Mouse (Mus musculus) frontal cortex, postnatal 25 days (tissue): ENCODE measurements around the gene Tmem119.

ENCODE experiments used
- DNase-seq, 2 experiments: peaks; one replicate each; pipeline ENCODE4 v3.0.0; 2022; ENCODE audit warnings: low spot score in 2 of 2

Tmem119 gene

DNA sequence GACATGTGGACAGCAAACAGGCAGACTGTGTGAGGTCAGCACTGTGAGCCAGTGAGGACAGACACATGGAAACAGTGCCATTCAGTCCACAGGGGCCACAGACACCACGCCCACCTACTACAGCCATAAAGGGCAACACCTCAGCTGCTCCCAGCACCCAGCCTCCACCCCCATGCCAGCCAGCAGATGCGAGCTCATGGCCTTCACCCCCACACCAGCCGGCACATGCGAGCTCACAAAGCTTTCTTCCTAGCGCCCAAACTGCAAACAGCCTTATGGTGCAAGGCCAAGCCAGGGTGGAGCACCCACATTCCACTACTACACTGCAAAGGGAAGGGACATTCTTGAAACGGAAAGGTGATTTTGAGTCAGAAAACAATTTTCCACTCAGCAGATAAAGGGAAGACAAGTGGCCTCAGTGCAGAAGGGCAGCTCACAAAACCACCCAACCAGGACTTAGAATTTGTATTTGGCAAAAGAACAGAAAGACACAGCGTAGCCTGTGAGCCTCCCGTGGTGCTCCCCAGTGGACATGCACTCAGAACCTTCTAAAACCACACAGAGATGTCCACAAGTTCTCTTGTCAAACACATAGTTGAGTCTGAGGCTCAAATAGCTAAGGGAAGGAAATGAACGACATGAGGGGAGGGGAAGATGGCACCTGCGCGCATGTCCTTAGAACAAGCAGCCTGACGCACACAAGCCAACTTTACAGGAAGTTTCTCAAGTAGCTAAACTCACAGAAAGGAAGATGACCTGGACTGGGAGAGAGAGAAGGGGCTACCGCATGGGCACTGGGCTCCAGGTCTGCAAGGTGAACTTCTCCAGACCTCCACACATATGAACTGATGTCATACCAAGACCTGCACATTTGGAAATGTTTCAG lies 34.4 kb downstream of the Tmem119 start:
- no peak for DNase-seq

DNA sequence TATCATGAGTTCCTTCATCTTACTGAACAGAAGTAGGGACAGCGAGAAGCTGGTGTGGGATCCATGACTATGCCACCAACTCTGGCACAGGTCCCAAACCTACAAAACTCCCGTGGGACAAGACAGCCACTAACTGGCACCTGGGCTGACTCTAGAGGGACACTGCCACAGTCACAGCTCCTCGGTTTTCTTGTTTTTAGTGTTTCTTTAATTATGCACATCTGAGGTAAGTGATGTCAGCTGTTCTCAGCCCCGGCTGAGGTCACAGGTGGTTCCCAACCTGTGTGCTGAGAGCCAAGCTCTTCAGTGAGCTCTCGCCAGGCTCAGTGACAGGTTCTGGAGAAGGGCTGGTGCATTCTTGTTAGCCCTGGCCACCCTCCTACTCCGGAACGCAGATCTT lies 35.9 kb downstream of the Tmem119 start:
- DNase-seq: no peak

DNA sequence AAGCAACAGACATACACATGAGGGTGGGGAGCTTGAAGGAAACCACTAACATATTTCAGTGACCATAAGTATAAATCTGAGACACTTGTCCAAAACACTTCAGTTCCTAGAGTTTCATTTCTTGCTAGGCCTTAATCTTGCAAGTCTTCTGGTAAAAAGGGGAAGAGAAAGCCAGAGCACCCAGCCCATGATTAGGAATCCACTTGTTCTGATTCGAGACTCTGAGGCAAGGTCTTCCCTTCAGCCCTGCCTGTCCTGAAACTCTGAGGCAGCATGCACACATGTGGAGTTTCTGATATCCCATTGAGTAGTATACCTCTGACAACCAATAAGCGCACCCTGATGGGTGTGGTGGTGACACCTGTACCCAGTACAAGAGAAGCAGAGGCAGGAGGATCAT lies 38.7 kb downstream of the Tmem119 start:
- no peak for DNase-seq

DNA sequence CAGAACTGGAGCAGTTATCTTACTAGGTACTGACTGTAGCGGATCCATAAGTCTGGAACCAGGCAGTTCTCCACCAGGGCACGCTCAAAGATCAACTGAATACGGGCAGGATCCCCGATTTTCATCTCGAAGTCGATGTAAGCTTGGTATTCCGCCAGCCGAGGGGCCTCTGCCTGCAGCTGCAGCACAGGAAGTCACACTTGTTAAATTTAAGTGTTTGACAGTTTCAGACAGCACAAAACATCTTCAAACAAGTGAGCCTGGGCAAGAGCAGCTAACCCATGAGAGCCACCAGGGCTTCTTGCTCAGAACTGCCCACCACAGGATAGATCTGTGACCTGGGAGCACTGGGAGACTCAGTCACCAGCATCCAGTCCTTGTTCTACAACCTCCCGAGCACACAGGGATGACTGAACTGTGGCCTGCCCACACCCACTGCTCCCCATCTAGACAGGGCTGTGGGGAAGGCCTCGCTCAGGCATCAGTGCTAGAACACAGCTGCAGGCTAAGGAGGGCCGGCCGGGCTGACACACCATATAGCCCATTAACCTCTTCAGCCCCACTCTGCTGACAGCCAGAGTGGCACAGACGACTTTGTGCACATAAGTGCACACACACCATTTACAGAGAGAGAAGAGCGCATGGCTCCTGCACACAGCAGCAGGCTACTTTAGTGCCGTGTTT lies 44.8 kb downstream of the Tmem119 start:
- DNase-seq: no peak

GRCm38 (mm10) chr5:113751521-113752157 lies 48.7 kb downstream of the Tmem119 start:
- DNase-seq: no peak

- no peak for DNase-seq
These were observed 51.6 kb downstream of the Tmem119 start for GRCm38 (mm10) chr5:113748556-113749331.

DNA sequence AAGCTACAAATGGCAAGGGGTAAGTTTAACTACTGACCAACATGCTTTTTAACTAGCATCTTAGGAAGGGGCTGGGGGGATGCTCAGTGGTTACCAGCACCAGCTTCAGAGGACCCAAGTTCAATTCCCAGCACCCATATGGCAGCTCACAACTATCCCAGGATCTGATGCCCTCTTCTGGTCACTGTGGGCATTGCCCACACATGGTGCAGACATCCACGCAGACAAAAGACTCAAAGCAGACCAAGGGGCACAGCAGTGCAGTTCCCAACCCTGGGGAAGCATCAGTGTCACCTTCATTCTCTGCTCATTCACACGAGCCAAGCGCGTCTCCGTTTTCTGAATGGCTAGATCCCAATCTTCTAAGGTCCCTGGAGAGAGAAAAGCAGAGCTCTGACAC lies 52.7 kb downstream of the Tmem119 start:
- DNase-seq: no peak
